Comparison of ENCODE assay signal across 11 mouse cellular contexts in the genomic region with DNA sequence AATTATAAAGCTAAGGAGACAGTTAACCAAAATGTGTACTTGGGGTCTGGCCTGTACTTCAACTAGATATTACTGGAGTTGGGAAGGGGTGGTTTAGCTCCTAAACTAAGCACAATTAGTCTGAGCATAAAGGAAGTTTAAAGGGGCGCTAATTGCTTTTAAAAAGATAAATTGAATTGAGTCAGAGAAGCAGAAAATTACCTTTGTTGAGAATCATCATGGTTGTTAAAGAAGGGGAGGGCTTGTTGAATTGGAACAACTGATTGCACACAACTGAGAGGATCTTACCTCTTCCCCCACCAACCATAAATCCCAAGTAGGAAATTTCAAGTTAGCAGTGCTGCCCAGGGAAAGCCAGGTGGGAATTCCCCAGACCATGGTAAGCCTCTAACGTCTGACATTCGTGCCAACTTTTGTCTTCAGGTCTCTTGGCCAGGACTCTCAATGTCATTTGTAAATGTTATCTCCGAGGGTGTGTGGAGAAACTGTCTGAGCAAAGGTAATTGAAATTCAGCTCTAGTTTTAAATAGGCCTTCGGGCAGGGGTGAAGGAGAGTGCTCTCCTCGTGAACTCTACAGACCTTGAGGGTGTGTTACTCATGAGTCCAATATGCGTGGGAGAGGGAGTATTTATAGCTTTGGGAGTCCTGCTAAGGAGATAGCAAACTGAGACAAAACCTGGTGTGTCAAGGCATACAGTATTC.
A peak's percentile ranks its signal among the peaks of the same experiment; 100 is the strongest.
DNase-seq lines count a peak whose midpoint lies in the region; ATAC-seq and TF ChIP-seq lines count a peak whose summit lies in the region.
"Had no signal": no experiment of that assay in that cellular context is flagged by ENCODE, and none has a peak within 500 bp of the region (broad histone marks: within the 10 kb centered on the region; RNA-seq: fewer than 3 reads in every experiment).

No protein-coding gene starts in this region.

- H3K4me2 ChIP-seq in kidney, embryonic 15.5 days, result no peak overlapping the region
- H3K4me2 ChIP-seq: hindbrain, embryonic 13.5 days; liver, embryonic 15.5 days had no signal

- 32% methylated on average over 7 of the region's 7 CpGs for WGBS in kidney, embryonic 15.5 days
- 94% methylated on average over 7 of the region's 7 CpGs for WGBS in thymus, adult 2 months

- H3K9me3 ChIP-seq in kidney, embryonic 15.5 days (replicated peaks), result no peaks in the 10 kb centered on the region
- H3K9me3 ChIP-seq: hindbrain, embryonic 13.5 days; liver, embryonic 15.5 days had no signal

- TF ChIP-seq POLR2A in thymus, adult 2 months (IDR thresholded peaks at IDR 0.05; ENCODE audit: control insufficient read depth, extremely low read depth, insufficient read depth, low read length, poor library complexity), result no peak

- no peak for TF ChIP-seq CTCF in Patski (IDR thresholded peaks at IDR 0.05)
- TF ChIP-seq CTCF in thymus, adult 2 months (IDR thresholded peaks at IDR 0.05; ENCODE audit: borderline replicate concordance, control insufficient read depth, extremely low read depth, insufficient read depth, low read length, poor library complexity), result no peak

- POLR2A ChIA-PET in Patski (lab: Charles Lee), result interaction anchor here (0.7 kb wide), 1 partner anchor 109 kb away, joined by 4 read pairs; no protein-coding TSS in a partner anchor

- H3K4me1 ChIP-seq in kidney, embryonic 15.5 days, result peaks cover 46% of the 10 kb centered on the region
- no peaks in the 10 kb centered on the region for H3K4me1 ChIP-seq in thymus, adult 2 months (replicated peaks; ENCODE audit: control insufficient read depth, insufficient read depth, low read length)
- H3K4me1 ChIP-seq: liver, embryonic 15.5 days had no signal

- intact Hi-C loops in left cerebral cortex, postnatal 25 days (cut with DNase I), result no loop called here

- CTCF ChIA-PET in Patski (lab: Charles Lee), result interaction anchor here (0.9 to 2.1 kb wide), 6 partner anchors 10 to 125 kb away, joined by 3 to 8 read pairs (median 4); no protein-coding TSS in a partner anchor

- H3K27ac ChIP-seq in kidney, embryonic 15.5 days, result 0 out of 2 replicates have a peak overlapping the region, but pooled peaks have one; percentile 4
- H3K27ac ChIP-seq in thymus, adult 2 months (ENCODE audit: control insufficient read depth, insufficient read depth, low read length), result no peak overlapping the region
- H3K27ac ChIP-seq: hindbrain, embryonic 13.5 days; liver, embryonic 15.5 days had no signal

- H3K4me3 ChIP-seq in kidney, embryonic 15.5 days (replicated peaks), result no peak overlapping the region
- no peak overlapping the region for H3K4me3 ChIP-seq in thymus, adult 2 months (ENCODE audit: control insufficient read depth, insufficient read depth, low read length)
- H3K4me3 ChIP-seq: hindbrain, embryonic 13.5 days; liver, embryonic 15.5 days had no signal

- no peaks in the 10 kb centered on the region for H3K36me3 ChIP-seq in kidney, embryonic 15.5 days
- no peaks in the 10 kb centered on the region for H3K36me3 ChIP-seq in thymus, adult 2 months (ENCODE audit: control insufficient read depth, insufficient read depth, low read length)
- H3K36me3 ChIP-seq: hindbrain, embryonic 13.5 days; liver, embryonic 15.5 days had no signal

- in situ Hi-C loops in Patski (cut with MboI; ENCODE audit: low pct_unique_long_range_greater_than_20kb), result no loop called here

- no peak for ATAC-seq in kidney, embryonic 15.5 days (replicated peaks; ENCODE audit: low FRiP score)
- no peak for ATAC-seq in Patski

- DNase-seq in kidney, adult 8-10 months, result no peak
- peak; percentile 74 for DNase-seq in Patski (ENCODE audit: low read depth, low spot score)
- DNase-seq in adrenal gland, postnatal 36 days, result peak; percentile 11 to 34
- DNase-seq in heart, postnatal 4 days, result peak; percentile 38
- DNase-seq in thymus, adult 2 months, result no peak
- DNase-seq in left cerebral cortex, postnatal 25 days (ENCODE audit: low spot score in 2 of 2), result no peak
- DNase-seq: cerebellum, adult 9-10 months; left cerebral cortex, postnatal 4 days had no signal

- no peaks in the 10 kb centered on the region for H3K27me3 ChIP-seq in kidney, embryonic 15.5 days
- H3K27me3 ChIP-seq in Patski, result no peaks in the 10 kb centered on the region
- H3K27me3 ChIP-seq in thymus, adult 2 months (ENCODE audit: control insufficient read depth, insufficient read depth, low read length), result no peaks in the 10 kb centered on the region
- H3K27me3 ChIP-seq: liver, embryonic 15.5 days had no signal

- H3K9ac ChIP-seq in kidney, embryonic 15.5 days, result no peak overlapping the region
- H3K9ac ChIP-seq: hindbrain, embryonic 13.5 days; liver, embryonic 15.5 days had no signal

Comparison
In these comparisons a context has a peak if more than half of its experiments do, and no peak if none do; other contexts are left out.
1. DNase-seq: peak in Patski (single experiment), adrenal gland, postnatal 36 days (2 of 2) and heart, postnatal 4 days (single experiment); none in kidney, adult 8-10 months (0 of 2), thymus, adult 2 months (single experiment) and left cerebral cortex, postnatal 25 days (0 of 2).